Mouse (Mus musculus) thymus, adult 2 months (tissue): Measurements from ENCODE around the gene Adprh. TPM values are rescaled to one million over a fixed set of nuclear protein-coding genes. Genes with fewer than 3 reads are reported as not detected.

Source experiments
- DNase-seq: peaks from one replicate; pipeline ENCODE4 v3.0.0; 2021
- H3K27ac ChIP-seq: fragments of 200-500 bp; 2 replicates; pipeline ENCODE4 v1.5.1; 2012; ENCODE audit warnings: low read length, control low read depth; ENCODE audit not compliant: control insufficient read depth, insufficient read depth
- H3K27me3 ChIP-seq: fragments of 200-500 bp; 2 replicates; pipeline ENCODE4 v1.6.1; 2012; ENCODE audit warnings: mild to moderate bottlenecking, low read length, moderate library complexity, mixed read lengths; ENCODE audit not compliant: control insufficient read depth, insufficient read depth
- H3K36me3 ChIP-seq: fragments of 200-500 bp; 2 replicates; pipeline ENCODE4 v1.6.1; 2012; ENCODE audit warnings: mild to moderate bottlenecking, low read length, moderate library complexity; ENCODE audit not compliant: control insufficient read depth, insufficient read depth
- H3K4me1 ChIP-seq: fragments of 200-500 bp; replicated peaks from 2 replicates; pipeline ENCODE4 v1.6.1; 2012; ENCODE audit warnings: low read length; ENCODE audit not compliant: control insufficient read depth, insufficient read depth
- H3K4me3 ChIP-seq: fragments of 200-500 bp; 2 replicates; pipeline ENCODE4 v1.5.1; 2012; ENCODE audit warnings: mild to moderate bottlenecking, low read length, control low read depth, moderate library complexity; ENCODE audit not compliant: control insufficient read depth, insufficient read depth
- CTCF ChIP-seq: fragments of 200-500 bp; IDR thresholded peaks from 2 replicates; pipeline ENCODE4 v1.5.1; 2012; ENCODE audit warnings: mild to moderate bottlenecking, control low read depth, low read length, moderate library complexity, borderline replicate concordance; ENCODE audit not compliant: control insufficient read depth, poor library complexity, insufficient read depth; ENCODE audit errors: extremely low read depth
- POLR2A ChIP-seq: fragments of 200-500 bp; IDR thresholded peaks from 2 replicates; pipeline ENCODE4 v1.6.1; 2012; ENCODE audit warnings: mild to moderate bottlenecking, low read length, control low read depth, moderate library complexity; ENCODE audit not compliant: control insufficient read depth, poor library complexity, insufficient read depth; ENCODE audit errors: extremely low read depth
- WGBS: fragments of 180-500 bp; shearing (Covaris S2); methylation state at CpG from one replicate; pipeline ENCODE4 v1.1.7; 2018; 5-methylcytosine and 5-hydroxymethylcytosine counted together
- polyA plus RNA-seq: library from polyadenylated mRNA; depleted of rRNA; stranded (reverse); fragments of >200 nt; gene quantifications from 2 replicates; pipeline ENCODE4 v1.2.3, GENCODE M21; 2012

The Adprh gene
- polyA plus RNA-seq, 1 experiment: 49.8 TPM

- Histone ChIP-seq H3K27me3 (no peaks in the 10 kb centered on the region), H3K36me3 (no peaks in the 10 kb centered on the region), H3K4me1 (peaks cover 4% of the 10 kb centered on the region), H3K27ac (no peak overlapping the region), H3K4me3 (no peak overlapping the region)
- TF ChIP-seq CTCF (no peak), POLR2A (no peak)
- whole genome bisulfite sequencing: 80% methylated on average over 6 of the region's 6 CpGs
- DNase-seq: no peak
Measured at GRCm38 (mm10) chr16:38458600-38459280, 6.2 kb upstream of the Adprh start.

- TF ChIP-seq CTCF (no peak), POLR2A (no peak)
- no peak overlapping the region for H3K4me3 ChIP-seq
- no peak for DNase-seq
Measured at GRCm38 (mm10) chr16:38456812-38457567, 4.5 kb upstream of the Adprh start.

GRCm38 (mm10) chr16:38455511-38456418 lies 3.3 kb upstream of the Adprh start, which contains the start of gene Cd80:
Gene Cd80, plus strand, starts transcription at chr16:38455561.
- H3K27ac ChIP-seq: no peak within 1 kb of the TSS
- WGBS: 86% methylated on average over 17 of the region's 17 CpGs

More at GRCm38 (mm10) chr16:38456812-38457567, 4.5 kb upstream of the Adprh start:
- Histone ChIP-seq H3K27ac (peak overlapping the region; percentile 3; the same call in 1 of the 2 replicates), H3K4me1 (peaks cover 9% of the 10 kb centered on the region), H3K27me3 (no peaks in the 10 kb centered on the region), H3K36me3 (no peaks in the 10 kb centered on the region)
- WGBS: 36% methylated on average over 11 of the region's 11 CpGs

DNA sequence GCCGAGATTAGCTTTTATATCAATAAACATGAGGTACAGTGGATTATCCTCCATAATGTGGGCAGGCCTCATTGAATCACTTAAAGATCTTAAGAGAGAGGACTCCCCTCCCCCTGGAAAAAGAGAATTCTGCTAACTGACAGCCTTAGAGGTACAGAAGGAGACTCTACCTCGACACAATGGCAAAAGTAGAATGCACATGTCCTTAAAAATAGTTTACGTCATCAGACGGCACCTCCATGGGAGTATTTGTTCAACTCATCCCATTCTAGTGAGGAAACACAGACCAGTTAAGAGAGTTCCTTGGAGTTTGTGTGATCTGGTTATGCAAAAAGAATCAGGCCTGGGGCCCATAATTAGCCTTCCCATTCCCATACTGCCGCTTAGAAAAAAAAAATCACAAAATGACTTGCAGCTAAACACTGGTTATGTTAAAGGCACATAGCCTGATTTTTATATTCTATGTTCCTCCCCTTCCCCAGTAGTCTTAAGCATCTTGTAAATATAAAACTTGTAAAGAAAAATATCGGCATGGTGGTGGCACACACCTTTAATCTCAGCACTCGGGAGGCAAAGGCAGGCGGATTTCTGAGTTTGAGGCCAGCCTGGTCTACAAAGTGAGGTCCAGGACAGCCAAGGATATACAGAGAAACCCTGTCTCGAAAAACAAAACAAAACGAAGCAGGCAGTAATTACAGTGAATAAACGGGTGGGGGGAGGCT lies 2.2 kb upstream of the Adprh start:
- Histone ChIP-seq H3K4me3 (no peak overlapping the region), H3K27me3 (no peaks in the 10 kb centered on the region), H3K27ac (no peak overlapping the region), H3K4me1 (peaks cover 14% of the 10 kb centered on the region), H3K36me3 (no peaks in the 10 kb centered on the region)
- WGBS: 91% methylated on average over 11 of the region's 11 CpGs
- no peak for TF ChIP-seq POLR2A
- no peak for TF ChIP-seq CTCF
- no peak for DNase-seq

More at GRCm38 (mm10) chr16:38455511-38456418, 3.3 kb upstream of the Adprh start, which contains the start of gene Cd80:
- no peak within 1 kb of the TSS for H3K4me3 ChIP-seq
- no peaks in the 10 kb centered on the region for H3K27me3 ChIP-seq
- TF ChIP-seq POLR2A: no peak
- TF ChIP-seq CTCF: no peak
- peaks cover 14% of the 10 kb centered on the region for H3K4me1 ChIP-seq
- DNase-seq: no peak
- H3K36me3 ChIP-seq: no peaks in the 10 kb centered on the region

- no peaks in the 10 kb centered on the region for H3K27me3 ChIP-seq
- TF ChIP-seq POLR2A (no peak), CTCF (no peak)
- H3K4me1 ChIP-seq: peaks cover 14% of the 10 kb centered on the region
- no peaks in the 10 kb centered on the region for H3K36me3 ChIP-seq
- H3K27ac ChIP-seq: no peak overlapping the region
- H3K4me3 ChIP-seq: no peak overlapping the region
- WGBS: 84% methylated on average over 4 of the region's 4 CpGs
- no peak for DNase-seq
Measured at GRCm38 (mm10) chr16:38453952-38454351, 1.4 kb upstream of the Adprh start.
